Mouse (Mus musculus) cerebellum, adult 18-20 months (tissue): Measurements from ENCODE around the gene Lmntd1.

Experiments
- DNase-seq, 2 experiments: peaks; one replicate each; pipeline ENCODE4 v3.0.0; 2021

Lmntd1 gene

DNA sequence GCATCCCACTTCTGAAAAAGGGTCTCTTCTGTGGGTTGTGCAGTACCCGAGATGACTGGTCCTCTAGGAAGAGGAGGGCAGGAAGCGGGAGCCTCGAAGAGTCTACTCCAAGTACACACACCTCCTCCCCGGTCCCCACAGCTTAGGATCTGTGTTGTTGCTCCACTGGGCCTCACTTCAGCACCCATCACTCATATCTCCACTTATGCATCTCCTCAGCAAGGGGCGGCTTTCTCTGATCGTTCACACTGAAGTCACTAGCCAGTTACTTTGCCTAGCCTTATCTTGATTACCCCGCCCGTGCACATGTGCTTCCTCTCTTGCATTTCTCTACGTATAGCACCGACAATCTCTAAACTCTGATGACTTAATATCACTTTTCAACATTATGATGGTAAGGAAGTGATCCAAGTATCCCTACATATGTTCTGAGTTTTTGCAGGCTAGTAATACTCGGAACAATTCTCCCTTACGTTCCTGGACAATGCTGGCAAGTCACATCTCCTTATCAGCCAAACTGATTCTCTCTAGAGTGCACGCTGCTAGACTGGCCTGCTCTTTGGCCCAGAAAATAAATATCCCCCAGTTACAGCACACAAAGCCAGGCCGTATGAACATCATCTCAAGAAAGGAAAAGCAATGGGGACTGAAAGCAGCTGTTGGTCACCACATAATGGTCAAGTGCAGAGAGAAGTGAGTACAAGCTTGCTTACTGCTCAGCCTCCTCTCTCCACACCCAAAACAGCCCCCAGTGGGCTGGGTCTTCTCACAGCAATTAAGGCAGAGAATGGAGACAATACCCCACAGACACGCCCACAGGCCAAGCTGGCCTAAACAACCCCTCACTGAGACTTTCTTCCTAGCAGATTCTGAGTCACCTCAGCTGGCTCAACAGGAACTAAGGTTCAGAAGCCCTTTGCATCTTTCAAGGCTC lies 56.8 kb downstream of the Lmntd1 start:
- no peak for DNase-seq

DNA sequence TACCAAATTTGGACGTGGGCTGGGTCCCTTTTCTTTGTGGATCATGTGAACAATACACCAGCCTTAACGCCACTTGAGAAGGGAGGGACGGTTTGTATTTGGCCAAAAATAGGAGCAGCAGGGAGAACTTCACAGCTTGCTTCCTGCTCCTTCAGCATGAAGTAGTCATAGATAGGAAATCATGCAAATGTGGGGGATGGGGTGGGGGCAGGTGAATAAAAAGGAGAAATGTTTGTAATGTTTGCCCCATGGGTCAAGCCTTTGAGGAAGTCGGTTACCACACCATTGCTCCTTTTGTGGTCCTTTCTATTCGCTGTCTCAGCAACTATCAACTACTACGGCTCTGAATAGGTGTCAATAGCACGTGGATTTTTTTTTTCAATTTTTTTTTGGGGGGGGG lies 60.9 kb downstream of the Lmntd1 start:
- DNase-seq, result no peak

GRCm38 (mm10) chr6:145552817-145553216 lies 61.3 kb downstream of the Lmntd1 start:
- no peak for DNase-seq

DNA sequence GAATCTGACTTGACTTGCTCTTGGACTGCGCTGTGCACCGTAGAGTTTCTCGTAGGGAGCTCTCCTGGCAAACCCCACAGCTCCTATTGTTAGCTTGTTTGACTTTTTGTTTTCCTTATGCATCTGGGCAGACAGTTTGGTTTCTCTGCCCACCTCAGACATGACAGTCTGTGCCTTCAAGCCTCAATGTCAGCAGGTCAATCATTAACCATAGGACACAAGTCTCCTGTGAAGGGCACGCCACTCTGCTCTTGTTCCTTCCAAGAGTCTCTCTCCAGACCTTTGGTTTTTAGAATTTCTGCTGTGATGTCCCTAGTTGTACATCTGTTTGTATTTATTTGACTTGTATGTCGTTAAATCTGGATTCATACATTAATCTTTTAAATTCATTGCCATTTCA lies 63.1 kb downstream of the Lmntd1 start:
- DNase-seq, result no peak

DNA sequence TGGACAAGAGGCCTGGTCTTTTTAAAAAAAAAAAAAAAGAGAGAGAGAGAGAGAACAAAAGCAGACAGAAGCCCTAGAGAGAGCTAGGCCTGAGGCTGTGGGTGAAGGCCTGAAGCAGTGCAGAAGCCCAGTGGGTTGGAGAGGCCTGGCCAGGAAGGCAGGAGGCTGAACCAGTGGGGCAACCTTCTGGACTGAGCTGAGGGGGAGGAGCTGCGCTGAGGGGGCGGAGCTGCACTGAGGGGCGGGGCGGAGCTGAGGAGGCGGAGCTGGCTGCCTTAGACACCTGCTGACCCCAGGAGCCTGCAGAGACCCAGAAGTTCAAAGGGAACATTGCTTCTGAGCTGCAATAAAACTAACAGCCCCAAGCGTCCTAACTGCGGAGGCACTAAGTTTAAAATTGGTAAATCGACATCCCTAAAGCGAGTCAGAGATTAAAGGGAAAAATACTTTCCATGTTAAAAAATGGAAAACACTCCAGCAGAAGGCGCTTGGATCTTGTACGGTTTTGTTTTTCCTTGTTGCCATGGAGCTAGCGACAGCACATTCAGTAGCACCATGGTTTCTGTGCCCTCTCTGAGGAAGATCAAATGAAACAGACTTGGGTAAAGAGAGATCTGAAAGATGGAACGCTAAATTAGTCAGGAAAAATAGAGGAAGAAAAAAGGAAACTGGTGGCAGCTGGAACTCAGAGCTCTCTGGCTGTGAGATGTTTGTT lies 68.0 kb downstream of the Lmntd1 start:
- DNase-seq, result no peak

DNA sequence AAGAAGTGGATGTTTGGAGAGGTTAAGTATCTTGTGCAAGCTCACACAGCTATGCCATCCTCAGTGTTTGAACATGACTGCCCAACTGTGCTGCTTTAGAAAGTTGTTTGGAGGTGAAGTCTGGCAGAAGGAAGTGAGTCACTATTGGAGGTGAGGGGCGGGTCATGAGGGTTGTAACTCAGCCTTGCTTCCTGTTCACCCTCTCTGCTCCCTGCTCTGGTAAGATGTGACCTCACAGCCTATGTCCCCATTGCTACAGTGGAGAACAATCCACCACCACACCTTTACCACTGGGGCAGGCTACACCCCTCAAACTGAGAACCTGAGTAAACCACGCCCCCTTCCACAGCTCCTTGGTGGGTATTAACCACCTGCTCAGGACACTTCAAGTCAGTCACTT lies 69.3 kb downstream of the Lmntd1 start:
- no peak for DNase-seq

- DNase-seq, result no peak
Observed at GRCm38 (mm10) chr6:145544304-145544703, 69.8 kb downstream of the Lmntd1 start.

DNA sequence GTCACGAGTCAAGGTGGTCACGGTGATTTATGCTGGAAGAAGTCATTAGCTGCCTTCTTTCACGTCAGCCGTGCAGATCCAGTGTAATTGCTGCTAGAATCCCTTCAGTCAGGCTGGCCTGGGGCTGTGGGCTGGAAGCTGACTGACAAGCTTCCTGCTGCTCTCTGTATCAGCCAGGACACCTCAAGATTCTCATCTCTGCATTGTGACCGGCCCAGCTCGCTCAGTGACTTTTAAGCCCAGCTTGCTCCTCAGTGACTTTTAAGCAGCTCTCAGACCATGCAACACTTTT lies 74.6 kb downstream of the Lmntd1 start:
- no peak for DNase-seq

- DNase-seq, result no peak
Observed at GRCm38 (mm10) chr6:145538787-145539567, 75.1 kb downstream of the Lmntd1 start.

- no peak for DNase-seq
Observed at GRCm38 (mm10) chr6:145530464-145530863, 83.7 kb downstream of the Lmntd1 start.

GRCm38 (mm10) chr6:145523337-145523736 lies 90.8 kb downstream of the Lmntd1 start:
- DNase-seq, result no peak

DNA sequence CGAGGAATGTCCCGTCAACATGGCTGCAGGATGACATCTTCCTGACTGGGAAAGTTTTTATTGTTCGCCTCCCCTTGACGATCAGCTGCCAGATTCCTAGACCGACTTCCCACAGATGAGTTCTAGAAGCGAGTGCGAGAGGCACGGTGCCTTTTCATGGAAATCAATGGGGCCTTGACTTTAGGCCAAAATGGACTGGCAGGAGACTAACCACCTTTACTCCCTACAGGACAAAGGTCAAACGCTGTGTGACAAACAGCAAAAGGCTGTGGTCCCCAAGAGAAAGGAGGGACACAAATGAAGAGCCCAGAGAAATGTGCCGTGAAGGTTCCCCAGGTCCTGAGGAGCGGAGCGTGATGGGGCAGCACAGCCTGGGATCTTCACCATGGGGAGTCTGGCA lies 91.5 kb downstream of the Lmntd1 start:
- DNase-seq, result no peak

DNA sequence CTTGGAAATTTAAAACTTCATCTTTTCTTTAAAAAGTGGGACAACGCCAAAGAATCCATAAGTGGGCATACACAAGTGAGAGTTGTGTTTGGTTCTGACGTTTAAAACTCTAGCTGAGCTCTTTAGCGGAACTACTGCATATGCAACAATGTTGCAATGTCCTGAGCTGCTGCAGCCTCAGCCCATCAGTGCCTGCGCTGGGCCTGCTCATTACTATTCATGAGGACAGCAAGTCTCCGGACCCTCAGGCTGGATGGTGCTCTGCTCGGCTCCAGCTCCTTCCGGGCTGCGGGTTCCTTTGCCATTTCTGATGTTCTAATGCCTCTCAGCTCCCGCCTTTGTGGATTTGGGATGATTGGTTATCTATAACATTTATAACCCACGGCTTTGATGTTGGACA lies 97.1 kb downstream of the Lmntd1 start:
- DNase-seq, result no peak

DNA sequence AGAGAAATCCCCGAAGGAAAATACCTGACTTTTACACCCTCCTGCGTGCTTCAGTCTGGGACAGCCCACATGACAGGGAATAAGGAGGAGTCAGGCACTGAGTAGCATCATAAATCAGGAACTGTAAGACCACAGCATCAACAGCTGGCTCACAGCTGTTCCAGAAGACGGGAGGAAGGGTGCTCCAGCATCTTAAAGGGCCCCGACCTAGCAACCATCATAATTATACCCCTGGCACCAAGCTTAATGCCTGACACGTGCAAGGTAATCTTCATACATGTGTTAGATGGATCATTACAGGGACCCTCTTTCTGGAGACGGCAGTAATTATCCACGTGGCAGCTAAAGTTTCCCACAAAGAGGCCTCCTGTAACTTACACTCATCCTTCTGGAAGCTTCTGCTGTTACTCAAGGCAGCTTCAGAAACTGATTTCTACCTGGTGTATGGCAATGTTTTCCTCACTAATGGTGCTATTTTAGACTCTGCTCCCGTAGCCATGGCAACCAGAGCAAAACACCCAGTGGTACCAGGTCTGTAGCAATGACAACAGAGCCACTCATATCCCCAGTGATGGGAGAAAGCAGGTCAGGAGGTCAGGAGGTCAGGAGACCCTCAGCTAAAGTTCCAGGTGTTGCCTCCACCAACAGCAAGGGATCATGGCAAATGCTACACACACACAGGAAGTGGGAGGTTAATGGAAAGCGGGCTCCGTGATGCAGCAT lies 98.1 kb downstream of the Lmntd1 start:
- no peak for DNase-seq

DNA sequence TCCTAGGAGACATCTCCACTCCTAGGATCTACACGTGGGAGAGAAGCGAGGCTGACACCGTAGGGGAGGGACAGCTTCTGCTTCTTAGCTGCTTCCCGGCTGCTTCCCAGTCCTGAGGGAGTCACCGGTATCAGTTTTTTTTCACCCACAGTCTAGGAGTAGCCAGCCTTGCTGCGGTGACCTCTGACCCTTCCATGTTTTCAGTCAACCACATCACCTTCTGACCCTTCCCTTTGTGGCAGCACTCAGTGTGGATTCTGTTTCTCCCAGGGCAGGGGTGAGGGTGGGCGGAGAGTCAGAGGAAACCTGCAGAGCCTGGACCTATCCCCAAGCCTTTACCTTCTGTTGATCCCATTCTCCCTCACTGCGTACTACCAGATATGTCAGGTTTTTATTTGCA lies 102.9 kb downstream of the Lmntd1 start:
- no peak for DNase-seq

DNA sequence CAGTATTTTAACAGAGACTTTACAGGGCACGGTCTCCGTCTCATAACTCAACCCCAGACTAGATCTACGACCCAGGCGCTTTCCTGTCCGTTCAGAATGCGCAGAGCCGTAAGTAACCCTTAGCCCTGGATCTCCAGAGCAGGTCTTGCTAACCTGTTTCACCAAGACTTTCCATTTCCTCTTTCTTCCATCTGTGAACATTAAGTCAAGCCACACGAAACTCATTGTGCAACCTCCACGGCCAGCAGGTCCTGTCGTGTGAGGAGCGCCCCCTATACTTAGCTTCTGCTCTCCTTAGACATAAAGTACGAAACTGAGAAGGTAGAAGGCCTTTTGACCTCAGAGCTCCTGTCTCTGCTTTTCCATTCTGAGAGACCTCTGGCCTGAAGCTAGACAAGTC lies 105.3 kb downstream of the Lmntd1 start:
- DNase-seq, result no peak

DNA sequence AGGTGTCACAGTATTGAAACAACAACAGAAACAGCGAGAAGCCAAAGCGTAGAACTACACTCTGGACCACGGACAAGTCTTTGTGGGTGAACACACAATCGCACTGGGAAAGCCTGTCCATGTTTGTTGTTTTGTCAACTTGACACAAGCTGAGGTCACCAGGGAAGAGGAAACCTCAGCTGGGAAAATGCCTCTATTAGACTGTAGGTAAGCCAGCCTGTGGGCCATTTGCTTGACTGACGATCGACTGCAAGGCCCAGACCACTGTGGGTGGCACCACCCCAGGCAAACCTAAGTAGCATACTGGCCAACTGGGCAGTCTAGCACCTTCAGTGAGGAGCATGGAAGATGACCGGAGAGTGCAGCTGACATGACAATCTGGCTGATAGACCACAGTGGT lies 112.4 kb downstream of the Lmntd1 start:
- DNase-seq, result no peak

DNA sequence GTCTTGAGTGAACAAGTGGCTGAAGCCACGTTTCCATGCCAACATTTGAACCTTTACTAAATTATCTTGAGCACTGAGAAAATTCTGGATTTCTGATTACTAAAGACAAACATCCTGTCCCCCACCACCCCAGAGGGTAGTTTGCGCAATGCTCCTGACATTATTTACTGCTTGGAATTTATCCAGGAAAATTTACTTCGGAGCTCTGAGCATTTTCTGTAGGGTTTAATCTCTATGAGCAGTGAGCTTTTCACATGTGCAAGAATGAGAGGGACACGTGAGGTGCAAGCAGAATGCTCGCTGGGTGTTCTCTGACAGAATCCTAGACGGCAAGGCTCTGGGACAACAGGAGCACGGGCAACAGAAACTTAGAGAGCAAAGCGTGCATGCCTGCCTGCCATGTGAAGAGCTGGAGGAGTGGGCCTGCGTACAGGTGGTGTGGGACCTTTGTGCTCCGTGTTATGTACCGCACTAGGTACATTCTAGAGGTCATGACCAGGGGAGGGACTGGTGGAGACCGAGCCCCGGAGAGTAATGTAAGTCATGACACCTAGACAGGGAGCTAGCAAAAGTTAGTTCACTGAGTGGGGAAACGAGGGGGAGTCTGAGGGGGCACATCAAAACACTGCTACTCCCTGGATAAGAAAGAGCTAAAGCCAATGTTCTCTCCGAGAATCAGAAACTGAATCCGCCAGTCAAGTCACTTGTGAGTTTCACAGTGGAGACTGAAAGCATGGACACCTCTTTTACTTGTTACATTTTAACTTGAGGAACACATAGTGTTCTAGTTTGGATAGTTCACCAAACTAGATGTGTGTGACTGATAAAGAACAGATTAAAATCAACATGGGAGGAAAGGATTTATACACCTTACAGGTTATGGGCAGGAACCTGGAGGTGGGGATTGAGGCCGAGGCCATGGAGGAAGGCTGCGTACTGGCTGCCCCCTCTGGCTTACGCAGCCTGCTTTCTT lies 114.3 kb downstream of the Lmntd1 start:
- no peak for DNase-seq

GRCm38 (mm10) chr6:145495731-145496130 lies 118.4 kb downstream of the Lmntd1 start:
- no peak for DNase-seq

DNA sequence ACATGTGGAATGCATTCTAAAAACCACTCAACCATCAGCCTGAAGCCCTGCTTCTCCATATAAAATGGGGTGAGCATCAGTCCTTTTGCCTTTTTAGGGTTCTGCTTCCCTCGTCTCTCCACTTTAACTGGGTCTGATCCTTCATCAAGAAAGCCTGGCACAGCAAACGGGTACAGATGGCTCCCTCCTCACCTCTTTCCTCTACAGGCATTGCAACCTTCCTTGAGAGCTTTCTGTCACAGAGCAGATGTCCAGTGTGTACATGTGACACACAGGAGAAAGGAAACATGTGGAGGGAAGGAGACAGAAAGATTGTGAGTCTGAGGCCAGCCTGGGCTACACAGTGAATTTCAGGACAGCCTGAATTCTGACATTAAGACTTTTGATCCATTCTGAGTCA lies 125.9 kb downstream of the Lmntd1 start:
- DNase-seq, result peak in 1 of 2 experiments; percentile 19

- DNase-seq, result no peak
Observed at GRCm38 (mm10) chr6:145485986-145486605, 128.0 kb downstream of the Lmntd1 start.
